Mouse (Mus musculus) midbrain, embryonic 14.5 days (tissue): ENCODE results near the gene Hagh. TPM values are rescaled to one million over a fixed set of nuclear protein-coding genes. Genes with fewer than 3 reads are reported as not detected.

Source experiments
- ATAC-seq: fragments of 200-750 bp; cut with Nextera tagmentation; 2 replicates; pipeline ENCODE4 v1.8.0; 2017; ENCODE audit warnings: moderate number of reproducible peaks, moderate library complexity; ENCODE audit not compliant: low FRiP score, low TSS enrichment
- DNase-seq: peaks from one replicate; pipeline ENCODE4 v3.0.0-alpha.2; 2015
- H3K27ac ChIP-seq: fragments of 300-500 bp; sonication (generic); replicated peaks from 2 replicates; pipeline ENCODE4 v1.5.1; 2014; ENCODE audit warnings: mild to moderate bottlenecking, low read depth, low read length, moderate library complexity
- H3K27me3 ChIP-seq: fragments of 300-500 bp; sonication (generic); 2 replicates; pipeline ENCODE4 v1.6.1; 2014; ENCODE audit warnings: low read length, control low read depth, mixed read lengths; ENCODE audit not compliant: control insufficient read depth, insufficient read depth
- H3K36me3 ChIP-seq: fragments of 300-500 bp; sonication (generic); 2 replicates; pipeline ENCODE4 v1.6.1; 2014; ENCODE audit warnings: low read length, control low read depth; ENCODE audit not compliant: control insufficient read depth, insufficient read depth
- H3K4me1 ChIP-seq: fragments of 300-500 bp; sonication (generic); 2 replicates; pipeline ENCODE4 v1.6.1; 2014; ENCODE audit warnings: mild to moderate bottlenecking, antibody characterized with exemption, low read length, control low read depth; ENCODE audit not compliant: control insufficient read depth, insufficient read depth
- H3K4me2 ChIP-seq: fragments of 300-500 bp; sonication (generic); 2 replicates; pipeline ENCODE4 v1.6.1; 2014; ENCODE audit warnings: mild to moderate bottlenecking, low read length, moderate library complexity
- H3K4me3 ChIP-seq: fragments of 300-500 bp; sonication (generic); replicated peaks from 2 replicates; pipeline ENCODE4 v1.5.1; 2014; ENCODE audit warnings: low read depth, low read length
- H3K9ac ChIP-seq: fragments of 300-500 bp; sonication (generic); replicated peaks from 2 replicates; pipeline ENCODE4 v1.6.1; 2014; ENCODE audit warnings: mild to moderate bottlenecking, low read length, moderate library complexity
- H3K9me3 ChIP-seq: fragments of 300-500 bp; sonication (generic); 2 replicates; pipeline ENCODE4 v1.6.1; 2016; ENCODE audit warnings: low read length, control low read depth, mixed read lengths; ENCODE audit not compliant: control insufficient read depth
- WGBS: fragments of 180-500 bp; shearing (Covaris S2); extraction: QIAGEN DNeasy Blood & Tissue Kit; methylation state at CpG from one replicate; pipeline ENCODE4 v1.1.7; 2014; 5-methylcytosine and 5-hydroxymethylcytosine counted together
- polyA plus RNA-seq: library from polyadenylated mRNA; unstranded; fragments of >200 nt; fragmentation: Nextera tagmentation; extraction: Ambion mirVana; gene quantifications from 2 replicates; pipeline ENCODE4 v1.2.1, GENCODE M21; 2014

The Hagh gene
- polyA plus RNA-seq, 1 experiment from 2014 or later = 55.4 TPM

- peaks cover 58% of the 10 kb centered on the region for H3K36me3 ChIP-seq
- 89% methylated on average over 3 of the region's 3 CpGs for WGBS
- H3K4me3 ChIP-seq = no peak overlapping the region
- H3K4me1 ChIP-seq = peaks cover 6% of the 10 kb centered on the region
- no peak overlapping the region for H3K27ac ChIP-seq
- H3K4me2 ChIP-seq = no peak overlapping the region
- DNase-seq = no peak
- no peak for ATAC-seq
- no peaks in the 10 kb centered on the region for H3K9me3 ChIP-seq
- H3K27me3 ChIP-seq = no peaks in the 10 kb centered on the region; the same call in 1 of the 2 replicates
- H3K9ac ChIP-seq = no peak overlapping the region
These were observed 16.0 kb downstream of the Hagh start for GRCm38 (mm10) chr17:24855838-24856464.

GRCm38 (mm10) chr17:24856589-24856988 is 16.6 kb downstream of the Hagh start:
- DNase-seq = no peak
- Histone ChIP-seq H3K27ac (no peak overlapping the region), H3K9me3 (no peaks in the 10 kb centered on the region), H3K4me3 (no peak overlapping the region), H3K36me3 (peaks cover 64% of the 10 kb centered on the region), H3K9ac (no peak overlapping the region), H3K4me2 (no peak overlapping the region), H3K4me1 (no peaks in the 10 kb centered on the region), H3K27me3 (no peaks in the 10 kb centered on the region; the same call in 1 of the 2 replicates)
- 93% methylated on average over 13 of the region's 13 CpGs for WGBS
- no peak for ATAC-seq

DNA sequence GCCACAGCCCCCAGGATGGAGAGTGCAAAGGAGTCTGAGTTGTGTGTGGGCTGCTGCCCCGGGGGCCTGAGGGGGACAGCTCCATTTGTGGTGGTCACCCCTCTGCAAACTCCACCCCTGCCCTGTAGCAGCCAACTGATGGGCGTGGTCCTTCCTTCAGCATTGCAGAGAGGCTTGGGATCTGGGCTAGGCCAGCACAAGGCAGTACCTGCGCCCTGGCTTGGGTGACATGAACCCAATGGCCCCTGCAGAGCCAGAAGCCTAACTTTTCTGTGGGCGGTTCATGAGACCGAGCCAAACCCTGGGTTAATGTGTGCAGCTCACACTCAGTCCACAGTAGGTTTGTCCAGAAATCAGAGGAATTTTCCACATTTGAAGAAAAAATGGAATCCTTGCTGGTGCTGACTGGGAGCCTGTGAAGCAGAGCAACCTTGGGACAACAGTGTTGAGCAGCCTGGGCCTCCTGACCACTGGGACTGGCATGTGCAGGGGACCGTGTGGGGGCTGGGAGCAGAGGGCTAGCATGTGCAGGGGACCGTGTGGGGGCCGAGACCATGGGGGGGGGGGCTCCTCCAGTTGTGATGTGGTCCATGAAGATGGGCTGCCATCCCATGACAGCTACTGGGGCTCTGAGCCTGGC is 18.0 kb downstream of the Hagh start:
- H3K4me1 ChIP-seq = no peaks in the 10 kb centered on the region
- no peak for ATAC-seq
- no peaks in the 10 kb centered on the region for H3K9me3 ChIP-seq
- no peak overlapping the region for H3K9ac ChIP-seq
- H3K36me3 ChIP-seq = peaks cover 73% of the 10 kb centered on the region
- no peaks in the 10 kb centered on the region for H3K27me3 ChIP-seq
- no peak overlapping the region for H3K4me2 ChIP-seq
- H3K27ac ChIP-seq = no peak overlapping the region
- H3K4me3 ChIP-seq = no peak overlapping the region
- WGBS = 88% methylated on average over 8 of the region's 8 CpGs
- no peak for DNase-seq

DNA sequence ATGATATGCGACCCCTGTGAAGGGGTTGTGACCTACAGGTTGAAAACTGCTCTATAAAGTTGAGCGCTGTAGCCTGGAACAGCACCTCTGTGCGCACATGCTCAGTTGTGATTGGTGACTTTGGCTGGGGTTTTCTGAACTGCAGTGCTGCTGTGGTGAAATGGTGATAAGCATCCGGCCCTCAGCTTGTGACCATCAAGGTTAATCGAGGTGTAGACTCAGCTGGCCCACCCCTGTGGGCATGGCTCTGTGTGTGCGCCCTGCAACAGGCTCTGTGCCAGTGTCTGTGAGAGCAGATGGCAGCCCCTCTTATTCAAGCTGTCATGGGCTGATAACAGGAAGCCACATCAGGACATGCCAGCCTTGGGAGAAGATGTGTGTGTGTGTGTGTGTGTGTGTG is 19.0 kb downstream of the Hagh start:
- Histone ChIP-seq H3K27me3 (no peaks in the 10 kb centered on the region), H3K4me2 (no peak overlapping the region), H3K36me3 (peaks cover 72% of the 10 kb centered on the region), H3K9me3 (no peaks in the 10 kb centered on the region), H3K9ac (no peak overlapping the region), H3K4me1 (no peaks in the 10 kb centered on the region), H3K4me3 (no peak overlapping the region), H3K27ac (no peak overlapping the region)
- DNase-seq (no peak), ATAC-seq (no peak)
- WGBS = 90% methylated on average over 6 of the region's 6 CpGs

DNA sequence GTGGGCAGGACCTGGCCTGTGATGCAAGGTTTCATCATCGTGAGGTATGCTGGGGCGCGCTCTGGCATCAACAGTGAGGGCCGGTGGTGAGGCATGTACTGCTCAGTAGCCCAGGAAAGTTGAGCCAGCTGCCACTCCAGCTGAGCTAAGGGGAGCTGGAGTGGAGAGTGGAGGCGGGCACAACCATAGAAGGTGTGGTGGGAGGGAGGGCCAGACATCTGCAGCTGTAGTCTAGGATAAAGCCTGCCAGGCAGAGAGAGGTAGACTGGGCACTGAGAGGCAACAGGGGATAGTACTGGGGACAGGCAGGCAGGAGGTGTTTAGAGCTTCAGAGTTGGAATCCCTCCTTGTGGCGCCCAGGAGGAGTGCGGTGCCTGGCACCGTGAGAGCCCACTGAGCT is 20.1 kb downstream of the Hagh start:
- H3K4me1 ChIP-seq = no peaks in the 10 kb centered on the region
- no peak overlapping the region for H3K4me2 ChIP-seq
- ATAC-seq = no peak
- H3K36me3 ChIP-seq = peaks cover 76% of the 10 kb centered on the region
- no peaks in the 10 kb centered on the region for H3K9me3 ChIP-seq
- 91% methylated on average over 8 of the region's 8 CpGs for WGBS
- no peak for DNase-seq
- H3K27ac ChIP-seq = no peak overlapping the region
- no peak overlapping the region for H3K9ac ChIP-seq
- no peak overlapping the region for H3K4me3 ChIP-seq
- no peaks in the 10 kb centered on the region for H3K27me3 ChIP-seq

GRCm38 (mm10) chr17:24861785-24862184 is 21.8 kb downstream of the Hagh start:
- DNase-seq (no peak), ATAC-seq (no peak)
- Histone ChIP-seq H3K4me2 (no peak overlapping the region), H3K4me3 (no peak overlapping the region), H3K27ac (no peak overlapping the region), H3K27me3 (no peaks in the 10 kb centered on the region), H3K9me3 (no peaks in the 10 kb centered on the region), H3K36me3 (peaks cover 69% of the 10 kb centered on the region), H3K4me1 (no peaks in the 10 kb centered on the region), H3K9ac (no peak overlapping the region)
- 96% methylated on average over 3 of the region's 3 CpGs for whole genome bisulfite sequencing

DNA sequence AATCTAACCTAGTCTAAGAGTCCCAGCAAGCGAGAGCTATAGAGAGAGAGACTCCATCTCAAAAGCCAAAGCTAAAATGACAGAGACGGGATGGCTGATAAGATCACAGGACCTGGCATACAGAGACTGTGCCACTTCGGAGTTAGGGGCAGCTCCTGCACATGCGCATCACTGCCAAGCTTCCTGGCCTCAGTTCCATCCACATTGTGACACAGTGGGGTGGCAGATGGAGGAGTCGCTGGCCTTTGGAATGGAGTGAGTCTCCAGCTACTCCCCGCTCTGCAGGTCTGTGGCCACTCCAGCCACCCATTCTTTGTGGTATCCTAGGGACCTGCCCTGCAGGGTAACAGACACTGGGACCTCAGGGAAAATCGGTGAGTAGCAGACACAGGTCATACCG is 25.8 kb downstream of the Hagh start, which contains the start of gene Igfals:
Gene Igfals (plus strand): TSS at position 222 of the 400 bp plus-strand sequence.
- ATAC-seq = no peak
- H3K9me3 ChIP-seq = no peaks in the 10 kb centered on the region
- 85% methylated on average over 8 of the region's 8 CpGs for WGBS
- H3K36me3 ChIP-seq = peaks cover 47% of the 10 kb centered on the region
- no peaks in the 10 kb centered on the region for H3K27me3 ChIP-seq
- DNase-seq = no peak
- no peak within 1 kb of the TSS for H3K4me2 ChIP-seq
- no peak within 1 kb of the TSS for H3K4me3 ChIP-seq
- no peak within 1 kb of the TSS for H3K27ac ChIP-seq
- no peaks in the 10 kb centered on the region for H3K4me1 ChIP-seq
- H3K9ac ChIP-seq = no peak within 1 kb of the TSS

DNA sequence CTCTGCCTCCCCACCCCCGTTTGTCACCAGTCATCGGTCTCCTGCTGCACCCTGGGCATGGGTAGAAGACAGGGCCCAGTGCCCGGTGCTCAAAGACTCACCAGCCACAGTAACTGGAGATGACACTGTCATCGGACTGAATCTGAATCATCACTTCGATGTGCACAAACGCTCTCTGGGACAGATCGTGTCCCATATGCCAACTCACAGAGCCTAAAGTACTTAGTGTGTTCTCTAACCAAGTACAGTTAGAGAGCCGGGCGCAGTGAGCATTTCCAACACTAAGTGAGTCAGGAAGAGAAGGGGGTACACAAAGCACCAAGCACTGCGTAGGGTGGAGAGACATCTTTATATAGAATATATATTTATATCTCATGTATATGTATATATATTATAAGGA is 28.0 kb downstream of the Hagh start:
- Histone ChIP-seq H3K36me3 (peaks cover 27% of the 10 kb centered on the region), H3K9ac (no peak overlapping the region), H3K27ac (no peak overlapping the region), H3K27me3 (no peaks in the 10 kb centered on the region), H3K4me3 (no peak overlapping the region), H3K4me2 (no peak overlapping the region), H3K9me3 (no peaks in the 10 kb centered on the region), H3K4me1 (no peaks in the 10 kb centered on the region)
- ATAC-seq (no peak), DNase-seq (no peak)
- 91% methylated on average over 10 of the region's 10 CpGs for WGBS
